Comparison of ENCODE assay signal across 16 mouse cellular contexts in the genomic region with DNA sequence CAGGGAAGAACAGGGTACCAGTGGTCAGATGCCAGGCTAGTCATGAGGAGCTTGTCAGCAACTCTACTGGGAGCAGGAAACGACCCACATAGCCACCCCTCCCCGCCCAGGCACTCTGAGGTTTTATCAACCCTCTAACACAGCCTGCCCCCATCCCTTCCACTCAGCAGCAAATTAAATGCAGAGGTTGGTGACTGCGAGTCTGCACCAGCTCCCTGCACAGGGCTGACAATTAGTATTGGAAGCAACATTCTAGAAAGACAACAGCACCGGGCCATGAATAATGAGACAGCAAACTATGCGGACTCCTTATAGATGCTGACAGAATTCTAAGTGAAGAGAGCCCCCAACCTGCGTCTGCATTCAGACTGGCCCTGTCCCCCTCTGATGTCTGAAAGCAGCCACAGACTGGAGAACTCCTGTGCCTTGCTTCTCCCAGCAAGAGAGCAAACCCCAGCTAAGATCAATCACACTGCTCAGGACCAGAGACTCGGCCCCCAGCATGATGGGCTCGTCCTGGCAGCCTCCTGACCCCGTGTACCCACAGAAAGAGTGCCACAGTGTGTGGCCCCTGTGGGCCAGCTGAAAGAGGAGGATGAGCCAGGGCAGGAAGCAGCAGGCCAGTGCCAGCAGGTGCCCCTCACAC. TPM values are rescaled to one million over a fixed set of nuclear protein-coding genes. Genes with fewer than 3 reads are reported as not detected.
DNase-seq lines count a peak whose midpoint lies in the region; ATAC-seq and TF ChIP-seq lines count a peak whose summit lies in the region.
"Had no signal": no experiment of that assay in that cellular context is flagged by ENCODE, and none has a peak within 500 bp of the region (broad histone marks: within the 10 kb centered on the region; RNA-seq: fewer than 3 reads in every experiment).

No protein-coding gene starts in this region.

- no peaks in the 10 kb centered on the region for H3K9me3 ChIP-seq in heart, embryonic 14.5 days (ENCODE audit: control insufficient read depth, low read length)
- no peaks in the 10 kb centered on the region for H3K9me3 ChIP-seq in forebrain, postnatal 0 days (ENCODE audit: low read length)
- peaks cover 5% of the 10 kb centered on the region; the same call in 1 of the 2 replicates for H3K9me3 ChIP-seq in limb, embryonic 13.5 days
- H3K9me3 ChIP-seq: embryonic facial prominence, embryonic 15.5 days had no signal

- H3K27me3 ChIP-seq in heart, embryonic 14.5 days (ENCODE audit: control insufficient read depth, insufficient read depth, low read length): no peaks in the 10 kb centered on the region
- no peaks in the 10 kb centered on the region for H3K27me3 ChIP-seq in forebrain, postnatal 0 days (ENCODE audit: insufficient read depth, low read length)
- no peaks in the 10 kb centered on the region for H3K27me3 ChIP-seq in limb, embryonic 13.5 days
- H3K27me3 ChIP-seq: embryonic facial prominence, embryonic 15.5 days; limb, embryonic 12.5 days; Patski had no signal

- H3K27ac ChIP-seq in heart, embryonic 14.5 days (replicated peaks in 1 of 2; ENCODE audit: control insufficient read depth in 1 of 2, insufficient read depth in 1 of 2, low read depth in 2 of 2, low read length in 2 of 2): peak overlapping the region; percentile 52 to 71
- H3K27ac ChIP-seq in forebrain, postnatal 0 days (ENCODE audit: low read depth, low read length): 0 out of 2 replicates have a peak overlapping the region, but pooled peaks have one; percentile 29
- no peak overlapping the region for H3K27ac ChIP-seq in limb, embryonic 13.5 days
- H3K27ac ChIP-seq: embryonic facial prominence, embryonic 15.5 days; gastrocnemius, adult 2 months; limb, embryonic 12.5 days had no signal

- no peak for DNase-seq in heart, postnatal 36 days
- peak; percentile 63 for DNase-seq in brain, embryonic 14.5 days (ENCODE audit: low read depth)
- DNase-seq in forebrain, postnatal 0 days: no peak
- no peak for DNase-seq in B cell, adult 2 months
- DNase-seq in left cerebral cortex, adult 8-10 months (ENCODE audit: low spot score in 2 of 2): no peak
- DNase-seq in cerebellum, postnatal 14 days: no peak
- DNase-seq: adrenal gland, postnatal 10 days; gastrocnemius, adult 2 months; lung, embryonic 14.5 days; thymus, postnatal 25 days had no signal

- ATAC-seq in heart, embryonic 14.5 days (ENCODE audit: insufficient number of reproducible peaks, insufficient read depth, low FRiP score, low read depth): peak; percentile 66; the same call in 1 of the 2 replicates
- ATAC-seq in forebrain, postnatal 0 days: peak; percentile 32; the same call in 1 of the 2 replicates
- ATAC-seq in limb, embryonic 13.5 days (ENCODE audit: low FRiP score, low read depth): no peak
- ATAC-seq: CD4-positive, CD25-positive, alpha-beta regulatory T cell, adult 4 months; Patski had no signal

- H3K4me1 ChIP-seq in heart, embryonic 14.5 days (ENCODE audit: control insufficient read depth in 2 of 2, insufficient read depth in 2 of 2, low read length in 2 of 2): peaks cover 22 to 29% of the 10 kb centered on the region in 2 experiments
- no peaks in the 10 kb centered on the region for H3K4me1 ChIP-seq in forebrain, postnatal 0 days (ENCODE audit: insufficient read depth)
- peaks cover 21% of the 10 kb centered on the region for H3K4me1 ChIP-seq in limb, embryonic 13.5 days

- WGBS in heart, embryonic 14.5 days: 19% methylated on average over 9 of the region's 9 CpGs
- 14% methylated on average over 9 of the region's 9 CpGs for WGBS in forebrain, postnatal 0 days
- WGBS in limb, embryonic 13.5 days: 14% methylated on average over 9 of the region's 9 CpGs

- TF ChIP-seq CTCF in brain, embryonic 14.5 days (IDR thresholded peaks at IDR 0.05; ENCODE audit: borderline replicate concordance, extremely low read depth, insufficient read depth, insufficient read length): no peak
- TF ChIP-seq CTCF in forebrain, postnatal 0 days (IDR thresholded peaks at IDR 0.05; ENCODE audit: low read depth): no peak

- no peaks in the 10 kb centered on the region for H3K36me3 ChIP-seq in heart, embryonic 14.5 days (ENCODE audit: control insufficient read depth, insufficient read depth, low read length)
- no peaks in the 10 kb centered on the region for H3K36me3 ChIP-seq in forebrain, postnatal 0 days (ENCODE audit: insufficient read depth)
- no peaks in the 10 kb centered on the region for H3K36me3 ChIP-seq in limb, embryonic 13.5 days
- H3K36me3 ChIP-seq: embryonic facial prominence, embryonic 15.5 days; limb, embryonic 12.5 days had no signal

- no peak overlapping the region for H3K4me2 ChIP-seq in heart, embryonic 14.5 days (ENCODE audit: low read length)
- no peak overlapping the region for H3K4me2 ChIP-seq in forebrain, postnatal 0 days (ENCODE audit: low read depth)
- H3K4me2 ChIP-seq in limb, embryonic 13.5 days (replicated peaks): no peak overlapping the region
- H3K4me2 ChIP-seq: embryonic facial prominence, embryonic 15.5 days; limb, embryonic 12.5 days; lung, embryonic 14.5 days had no signal

- H3K4me3 ChIP-seq in heart, embryonic 14.5 days (ENCODE audit: control insufficient read depth in 1 of 2, insufficient read depth in 1 of 2, low read depth in 1 of 2, low read length in 2 of 2): no peak overlapping the region
- H3K4me3 ChIP-seq in forebrain, postnatal 0 days (ENCODE audit: low read depth, low read length): no peak overlapping the region
- H3K4me3 ChIP-seq in limb, embryonic 13.5 days: no peak overlapping the region
- H3K4me3 ChIP-seq: embryonic facial prominence, embryonic 15.5 days; gastrocnemius, adult 2 months; limb, embryonic 12.5 days had no signal

- intact Hi-C loops in heart, postnatal 36 days (cut with DNase I): no loop called here

- TF ChIP-seq POLR2A in brain, embryonic 14.5 days (IDR thresholded peaks at IDR 0.05; ENCODE audit: borderline replicate concordance, extremely low read depth, insufficient read depth, insufficient read length, poor library complexity, severe bottlenecking): no peak

- no peak overlapping the region for H3K9ac ChIP-seq in heart, embryonic 14.5 days (ENCODE audit: low read length)
- H3K9ac ChIP-seq in forebrain, postnatal 0 days: no peak overlapping the region
- 0 out of 2 replicates have a peak overlapping the region, but pooled peaks have one; percentile 20 for H3K9ac ChIP-seq in limb, embryonic 13.5 days
- H3K9ac ChIP-seq: embryonic facial prominence, embryonic 15.5 days; limb, embryonic 12.5 days; lung, embryonic 14.5 days had no signal

RNA-seq across cellular contexts. Expression of gene Rph3al, which starts 7.7 kb away (rescaled TPM):
- 5.6 and 7.3 TPM in 2 replicates for polyA plus RNA-seq in heart, embryonic 14.5 days (2014; fragmentation: Nextera tagmentation; extraction: Ambion mirVana)
- total RNA-seq in heart, postnatal 36 days (2021): 10 to 100 TPM in 1 of 2 experiments, 1 to 10 TPM in 1; 8.9 to 12.8 TPM
- polyA plus RNA-seq in brain, embryonic 14.5 days (2012; rRNA removed): 1.7 and 3.1 TPM in 2 replicates
- 1.4 and 1.9 TPM in 2 replicates for total RNA-seq in forebrain, postnatal 0 days (2014; rRNA removed)
- polyA plus RNA-seq in forebrain, postnatal 0 days (2015; fragmentation: Nextera tagmentation; extraction: Ambion mirVana): 1.5 and 2.4 TPM in 2 replicates
- 2.5 and 2.6 TPM in 2 replicates for polyA plus RNA-seq in limb, embryonic 13.5 days (2015; fragmentation: Nextera tagmentation; extraction: Ambion mirVana)
- total RNA-seq in left cerebral cortex, adult 8-10 months (2022): 1 to 10 TPM; 2.5 to 3.7 (median 3.5) TPM

RNA-seq across cellular contexts. Expression of gene 1700016K19Rik, which starts 53.8 kb away (rescaled TPM):
- polyA plus RNA-seq in heart, embryonic 14.5 days (2014; fragmentation: Nextera tagmentation; extraction: Ambion mirVana): 0.22 TPM in 1 of 2 replicates, not detected in the other
- not detected for total RNA-seq in heart, postnatal 36 days (2021)
- 3.3 and 3.7 TPM in 2 replicates for polyA plus RNA-seq in brain, embryonic 14.5 days (2012; rRNA removed)
- total RNA-seq in forebrain, postnatal 0 days (2014; rRNA removed): 5.0 and 10.0 TPM in 2 replicates
- polyA plus RNA-seq in forebrain, postnatal 0 days (2015; fragmentation: Nextera tagmentation; extraction: Ambion mirVana): 7.7 and 8.0 TPM in 2 replicates
- polyA plus RNA-seq in limb, embryonic 13.5 days (2015; fragmentation: Nextera tagmentation; extraction: Ambion mirVana): 0.22 and 0.64 TPM in 2 replicates
- 1 to 10 TPM; 1.8 to 5.9 (median 3.2) TPM for total RNA-seq in left cerebral cortex, adult 8-10 months (2022)
- total RNA-seq: adrenal gland, postnatal 10 days; gastrocnemius, adult 2 months had no signal
- polyA plus RNA-seq: CD4-positive, CD25-positive, alpha-beta regulatory T cell, adult 4 months had no signal
